Mouse (Mus musculus): ENCODE results near the gene Rexo5.

Rexo5 gene

DNA sequence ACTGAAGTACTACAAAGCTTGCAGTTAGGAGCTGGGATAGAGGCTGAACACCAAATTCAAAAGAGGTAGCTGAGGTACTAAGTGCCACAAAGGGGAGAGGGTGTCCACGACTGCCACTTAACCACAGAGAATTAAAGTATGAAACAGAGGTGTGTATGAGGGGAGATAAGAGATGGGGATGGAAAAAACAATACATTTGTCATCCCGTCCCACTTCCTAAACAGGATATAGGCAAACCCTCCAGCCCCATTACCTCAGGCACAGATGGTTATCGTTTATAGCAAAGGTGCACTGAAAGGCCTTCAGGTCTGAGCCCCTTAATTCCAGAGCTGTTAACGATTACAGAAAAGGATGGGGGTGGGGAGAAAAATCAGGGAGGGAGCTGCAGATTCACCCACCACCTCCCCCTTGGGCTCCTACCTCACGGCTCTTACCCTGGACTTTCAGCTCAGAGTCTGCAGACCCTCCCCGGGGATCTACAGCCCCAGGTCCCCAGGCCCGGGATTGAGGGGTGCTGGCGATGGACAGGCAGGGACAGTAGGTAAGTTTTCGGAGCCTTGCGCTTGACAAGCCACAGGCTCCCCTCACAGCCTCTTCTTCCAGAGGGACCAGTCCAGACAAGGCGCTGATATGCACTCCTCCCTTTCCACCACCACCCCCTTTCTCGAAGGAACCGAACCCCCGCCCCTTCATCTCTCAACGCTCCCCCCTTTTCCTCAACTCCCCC lies 101.2 kb downstream of the Rexo5 start:
- peak; percentile 1 for DNase-seq

DNA sequence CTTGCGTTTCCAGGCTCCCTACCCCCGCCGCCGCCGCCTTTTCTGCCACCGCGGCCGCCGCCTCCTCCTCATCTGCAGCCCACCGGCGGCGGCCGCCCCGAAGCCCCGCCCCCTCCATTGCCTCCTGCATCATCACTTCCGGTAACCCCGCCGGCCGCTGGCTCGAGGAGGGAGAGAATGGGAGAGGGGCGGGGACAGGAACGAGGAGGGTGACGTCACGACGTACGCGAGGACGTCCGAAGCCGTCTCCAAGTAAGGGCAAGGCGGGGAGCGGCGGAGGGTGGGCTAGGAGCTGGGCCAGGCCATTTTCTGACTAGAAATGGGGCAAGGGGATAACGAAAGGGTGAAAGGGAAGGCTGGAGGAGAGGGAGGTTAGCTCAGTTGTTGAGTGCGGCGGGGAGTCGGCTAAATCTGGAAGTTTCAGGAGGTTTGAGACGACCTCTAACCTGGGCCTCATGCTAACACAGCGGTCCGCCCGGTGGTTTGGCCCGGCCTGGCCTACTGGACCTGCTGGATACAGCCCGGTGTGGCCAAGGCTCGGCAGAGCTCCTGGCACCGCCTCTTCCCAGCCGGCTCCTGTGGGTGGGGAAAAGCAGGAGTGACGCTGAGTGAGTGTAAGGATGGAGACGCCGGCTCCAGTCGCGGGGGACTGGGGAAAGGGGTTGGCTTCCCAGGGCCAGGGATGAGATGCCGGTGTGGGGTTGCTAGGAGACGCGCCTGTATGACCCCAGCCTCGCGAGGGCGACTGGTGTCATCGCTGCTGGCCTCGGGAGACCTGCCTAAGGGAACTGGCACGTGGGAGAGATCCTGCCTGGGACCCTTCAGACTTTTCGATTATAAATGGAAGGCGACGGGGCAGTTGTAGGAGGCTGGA lies 102.1 kb downstream of the Rexo5 start, which contains the start of the genes Lyrm1 and Dcun1d3:
TSS of gene Lyrm1 (plus strand) at position 223 of the 874 bp plus-strand sequence.
TSS of gene Dcun1d3 (minus strand) at position 660 of the 874 bp plus-strand sequence.
- peak; percentile 93 to 95 for DNase-seq

DNA sequence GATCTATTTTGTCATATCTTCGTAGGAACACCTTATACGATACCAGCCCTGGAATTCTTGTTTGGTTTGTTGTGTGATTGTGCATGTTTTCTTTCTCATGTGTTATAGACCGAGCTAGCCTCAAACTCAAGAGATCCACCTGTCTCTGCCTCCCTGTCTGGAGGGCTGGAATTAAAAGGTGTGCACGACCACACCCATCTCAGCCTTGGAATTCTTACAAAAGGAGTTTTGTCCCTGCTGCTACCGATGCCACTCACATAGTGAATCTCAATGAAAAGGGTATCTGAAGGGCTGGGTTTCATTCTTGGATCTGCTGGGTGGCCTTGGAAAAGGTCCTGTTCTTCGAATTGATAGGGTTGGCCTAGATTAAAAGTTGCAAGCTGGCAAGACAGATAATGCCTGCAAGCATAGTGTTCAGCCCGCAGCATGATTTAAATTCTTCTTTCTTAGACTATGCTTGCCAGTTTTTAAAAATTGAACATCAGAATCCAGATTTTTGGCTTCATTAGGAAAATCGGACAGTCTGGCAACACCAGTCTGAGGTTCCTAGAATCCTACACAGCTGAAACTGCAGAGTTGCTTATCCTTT lies 103.8 kb downstream of the Rexo5 start:
- DNase-seq, result no peak

DNA sequence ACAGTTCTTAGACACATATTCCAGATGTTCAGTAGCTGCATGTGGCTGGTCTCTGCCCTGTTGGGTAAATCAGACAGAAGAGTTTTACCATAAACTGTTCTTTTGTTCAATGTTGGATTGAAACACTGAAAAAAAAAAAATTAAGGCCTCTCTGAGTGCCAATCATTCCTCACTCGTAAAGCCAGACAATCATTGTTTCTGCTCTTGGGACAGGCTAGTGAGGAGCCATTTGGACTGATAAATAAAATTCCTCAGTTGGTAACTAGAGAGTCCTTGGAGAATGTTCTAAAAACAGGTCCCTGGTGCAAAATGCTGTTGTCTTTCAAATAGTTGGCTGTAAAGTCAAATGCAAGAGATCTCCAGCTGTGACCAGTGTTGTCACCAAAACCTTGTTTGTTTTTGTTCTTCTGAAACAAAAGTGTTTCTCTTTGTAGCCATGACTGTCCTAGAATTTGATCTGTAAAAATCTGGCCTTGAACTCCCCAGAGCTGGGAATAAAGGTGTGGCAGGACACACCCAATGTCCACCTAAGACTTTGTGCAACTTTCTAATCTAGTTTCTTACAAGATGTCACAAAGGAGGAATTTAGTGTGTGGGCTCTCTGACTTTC lies 104.5 kb downstream of the Rexo5 start:
- no peak for DNase-seq

Data from B cell, adult 2 months (primary cell).